Mouse (Mus musculus): Measurements from ENCODE around the gene Fibp. TPM values are rescaled to one million over a fixed set of nuclear protein-coding genes. Genes with fewer than 3 reads are reported as not detected.

Fibp gene
- polyA plus RNA-seq, 1 experiment from 2014 or later, result 122 TPM

DNA sequence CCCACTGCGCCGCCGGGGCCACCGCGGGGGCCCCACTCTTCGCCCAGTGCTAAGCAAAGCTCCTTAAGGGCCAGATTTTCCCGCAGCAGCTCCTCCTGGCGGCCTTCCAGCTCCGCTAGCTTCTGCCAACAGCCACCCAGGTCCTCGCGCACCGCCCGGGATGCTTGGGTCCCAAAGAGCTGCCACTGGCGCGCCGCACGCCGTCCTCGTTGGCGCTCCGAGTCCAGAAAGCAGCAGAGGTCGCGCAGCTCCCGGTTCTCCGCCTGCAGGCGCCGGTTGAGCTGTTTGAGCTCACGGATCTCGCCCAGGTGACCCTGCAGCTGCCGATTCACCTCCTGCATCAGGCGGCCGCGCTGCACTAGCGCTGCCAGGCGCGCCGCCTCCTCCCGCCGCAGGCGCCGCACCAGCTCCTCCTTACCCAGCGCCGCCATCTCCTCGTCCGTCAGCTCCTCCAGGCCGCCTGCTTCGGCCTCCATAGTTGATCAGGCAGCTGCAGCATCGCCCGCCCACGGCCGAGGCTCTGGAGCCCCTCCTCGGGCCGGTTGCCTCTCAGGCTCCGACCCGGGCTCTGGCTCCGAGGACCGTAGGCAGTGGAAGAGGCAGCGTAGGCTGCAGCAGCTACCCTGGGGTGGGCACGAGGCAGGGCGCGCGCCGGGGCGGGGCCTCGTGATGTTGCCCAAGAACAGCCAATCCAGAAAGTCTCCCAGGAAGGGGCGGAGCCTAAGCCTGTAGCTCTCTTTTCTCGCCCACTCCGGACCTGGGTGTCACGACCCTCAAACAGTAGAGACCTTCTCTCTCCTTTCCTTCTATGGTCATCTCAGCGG lies 3.3 kb upstream of the Fibp start:
- peak; percentile 94 for ATAC-seq (ENCODE audit: low FRiP score)
- peak overlapping the region; percentile 77 for H3K4me3 ChIP-seq (replicated peaks)
- peaks cover 14% of the 10 kb centered on the region for H3K36me3 ChIP-seq (replicated peaks)
- under 1% methylated on average over 70 of the region's 70 CpGs for WGBS
- H3K4me1 ChIP-seq, result peaks cover 48% of the 10 kb centered on the region
- H3K9me3 ChIP-seq, result no peaks in the 10 kb centered on the region
- peak overlapping the region; percentile 94 for H3K27ac ChIP-seq
- H3K27me3 ChIP-seq, result peaks cover 18% of the 10 kb centered on the region
- peak overlapping the region; percentile 100 for H3K4me2 ChIP-seq
- H3K9ac ChIP-seq, result peak overlapping the region; percentile 86

DNA sequence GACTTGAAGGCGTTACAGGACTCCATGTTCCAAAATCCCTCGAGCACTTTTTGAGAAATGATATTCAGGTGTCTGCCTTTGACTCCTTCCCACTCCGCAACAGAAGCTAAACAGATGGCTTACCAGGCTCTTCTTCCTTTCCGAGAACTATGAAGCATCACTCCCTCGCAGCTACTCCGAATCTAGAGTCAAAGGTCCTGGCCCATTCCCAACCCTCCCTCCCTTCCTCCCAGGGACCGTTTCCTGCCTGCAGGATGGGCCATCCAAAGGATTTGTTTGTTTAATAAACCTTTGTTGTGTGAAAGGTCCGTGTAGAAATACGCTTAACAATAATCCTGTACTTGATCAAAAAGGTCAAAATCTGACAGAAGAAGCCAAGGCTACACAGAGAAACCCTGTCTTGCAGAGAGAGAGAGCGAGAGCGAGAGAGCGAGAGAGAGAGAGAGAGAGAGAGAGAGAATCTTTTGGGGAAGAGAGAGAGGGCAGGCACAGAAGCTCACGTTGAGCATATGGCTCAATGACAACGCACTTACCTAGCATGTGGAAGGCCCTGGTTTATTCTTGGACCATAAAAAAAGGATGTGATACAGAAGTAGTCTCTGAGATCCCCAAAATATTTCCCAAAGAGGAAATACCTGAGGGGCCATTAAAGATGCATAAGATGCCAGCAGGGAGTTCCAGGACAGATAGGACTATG lies 2.5 kb upstream of the Fibp start, which contains the start of gene Ccdc85b:
Gene Ccdc85b, minus strand, starts transcription at position 149 of the 697 bp plus-strand sequence.
- WGBS, result 16% methylated on average over 14 of the region's 14 CpGs
- H3K4me1 ChIP-seq, result peaks cover 48% of the 10 kb centered on the region

DNA sequence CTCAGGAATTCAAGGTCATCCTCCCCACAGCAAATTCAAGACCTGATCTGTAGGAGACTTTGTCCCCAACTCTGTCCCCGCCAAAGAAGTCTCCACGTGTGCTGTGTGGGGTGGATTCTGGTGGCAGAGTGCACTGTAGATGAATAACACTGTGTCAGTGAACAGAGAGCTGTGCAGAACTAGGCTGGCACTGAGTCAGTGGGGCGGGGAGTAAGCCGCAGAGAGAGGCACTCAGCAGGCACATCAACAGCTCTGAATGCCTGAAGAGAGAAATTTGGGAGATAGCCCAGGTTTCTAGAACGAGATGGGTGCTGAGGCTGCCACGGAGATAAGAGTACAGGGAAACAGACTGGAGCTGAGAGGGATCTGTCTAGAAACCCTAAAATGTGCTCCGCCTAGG lies 1.4 kb upstream of the Fibp start:
- Histone ChIP-seq H3K4me2 (no peak overlapping the region), H3K4me3 (replicated peaks) (no peak overlapping the region), H3K36me3 (replicated peaks) (peaks cover 24% of the 10 kb centered on the region), H3K27me3 (peaks cover 18% of the 10 kb centered on the region), H3K9ac (no peak overlapping the region), H3K27ac (no peak overlapping the region), H3K9me3 (no peaks in the 10 kb centered on the region), H3K4me1 (peaks cover 54% of the 10 kb centered on the region)
- WGBS, result 67% methylated on average over 7 of the region's 7 CpGs
- no peak for ATAC-seq (ENCODE audit: low FRiP score)

More for the DNA sequence above, 2.5 kb upstream of the Fibp start, which contains the start of gene Ccdc85b:
- H3K4me3 ChIP-seq (replicated peaks), result peak within 1 kb of the TSS; percentile 77
- H3K9me3 ChIP-seq, result no peaks in the 10 kb centered on the region
- H3K9ac ChIP-seq, result peak within 1 kb of the TSS; percentile 86
- no peak for ATAC-seq (ENCODE audit: low FRiP score)
- peaks cover 21% of the 10 kb centered on the region for H3K36me3 ChIP-seq (replicated peaks)
- peak within 1 kb of the TSS; percentile 100 for H3K4me2 ChIP-seq
- peak within 1 kb of the TSS; percentile 94 for H3K27ac ChIP-seq
- peaks cover 18% of the 10 kb centered on the region for H3K27me3 ChIP-seq

DNA sequence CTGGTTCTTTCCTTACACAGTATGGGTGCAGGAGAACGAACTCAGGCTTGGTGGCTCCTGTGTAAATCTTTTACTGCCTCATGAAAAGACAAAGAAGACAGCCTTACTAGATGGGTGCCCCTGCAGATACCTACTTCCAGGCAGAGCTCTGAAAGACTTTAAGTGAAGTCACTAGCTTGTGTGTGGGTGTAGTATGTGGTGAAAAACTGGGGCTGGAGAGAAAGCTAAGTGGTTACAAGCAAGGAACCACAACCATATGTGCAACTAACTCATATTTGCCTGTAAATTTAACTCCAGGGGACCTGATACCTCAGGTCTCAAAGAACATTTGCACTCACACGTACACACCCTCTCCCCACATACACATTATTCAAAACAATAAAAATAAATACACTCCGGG lies 519 bp upstream of the Fibp start:
- Histone ChIP-seq H3K4me2 (peak overlapping the region; percentile 90), H3K4me3 (replicated peaks) (peak overlapping the region; percentile 75), H3K27ac (no peak overlapping the region), H3K9me3 (no peaks in the 10 kb centered on the region), H3K9ac (peak overlapping the region; percentile 79), H3K36me3 (replicated peaks) (peaks cover 20% of the 10 kb centered on the region), H3K4me1 (peaks cover 61% of the 10 kb centered on the region), H3K27me3 (peaks cover 18% of the 10 kb centered on the region)
- 32% methylated on average over 3 of the region's 3 CpGs for WGBS
- ATAC-seq (ENCODE audit: low FRiP score), result no peak

DNA sequence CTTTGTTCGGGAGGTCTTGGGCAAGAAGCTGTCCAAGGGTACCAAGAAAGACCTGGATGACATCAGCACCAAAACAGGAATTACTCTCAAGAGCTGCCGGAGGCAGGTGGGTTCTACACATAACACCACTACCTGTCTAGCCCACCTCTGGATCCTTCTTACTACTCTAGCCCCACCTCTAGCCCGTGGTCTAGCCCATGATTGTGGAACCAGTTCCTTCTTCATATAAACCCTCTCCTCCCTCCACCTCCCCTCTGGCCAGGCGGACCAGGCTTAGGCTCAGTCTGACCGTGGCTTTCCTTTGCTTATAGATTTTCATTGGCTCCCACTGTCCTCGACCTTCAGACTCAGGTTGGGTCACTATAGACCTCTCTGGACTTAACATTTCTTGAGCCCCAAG lies 996 bp downstream of the Fibp start:
- Histone ChIP-seq H3K4me2 (peak overlapping the region; percentile 90), H3K9me3 (no peaks in the 10 kb centered on the region), H3K27me3 (peaks cover 14% of the 10 kb centered on the region), H3K4me1 (peaks cover 46% of the 10 kb centered on the region), H3K27ac (no peak overlapping the region), H3K36me3 (replicated peaks) (peaks cover 35% of the 10 kb centered on the region), H3K9ac (0 out of 2 replicates have a peak overlapping the region, but pooled peaks have one; percentile 79), H3K4me3 (replicated peaks) (peak overlapping the region; percentile 75)
- ATAC-seq (ENCODE audit: low FRiP score), result no peak
- WGBS, result 89% methylated on average over 6 of the region's 6 CpGs

DNA sequence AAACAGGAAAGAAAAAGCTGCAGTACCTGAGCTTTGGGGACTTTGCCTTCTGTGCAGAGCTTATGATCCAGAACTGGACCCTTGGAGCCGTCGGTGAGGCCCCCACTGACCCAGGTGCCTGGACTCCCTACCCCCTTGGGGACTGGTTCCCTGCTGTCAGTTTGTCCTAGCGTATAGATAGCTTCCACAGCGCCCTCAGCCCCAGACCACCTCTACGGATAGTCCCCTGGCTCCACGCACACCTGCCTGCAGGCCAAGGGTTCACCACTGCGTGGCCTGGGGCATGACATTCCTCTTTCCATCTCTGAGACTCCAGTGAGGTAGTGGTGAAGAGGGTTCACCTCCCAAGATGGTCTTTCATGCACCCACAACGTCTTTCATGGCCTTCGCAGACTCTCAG lies 2.8 kb downstream of the Fibp start:
- no peak overlapping the region for H3K4me2 ChIP-seq
- peaks cover 12% of the 10 kb centered on the region for H3K27me3 ChIP-seq
- WGBS, result 91% methylated on average over 9 of the region's 9 CpGs
- no peak overlapping the region for H3K4me3 ChIP-seq (replicated peaks)
- H3K9ac ChIP-seq, result no peak overlapping the region
- H3K27ac ChIP-seq, result no peak overlapping the region
- H3K9me3 ChIP-seq, result no peaks in the 10 kb centered on the region
- peaks cover 33% of the 10 kb centered on the region for H3K4me1 ChIP-seq
- peaks cover 52% of the 10 kb centered on the region for H3K36me3 ChIP-seq (replicated peaks)
- no peak for ATAC-seq (ENCODE audit: low FRiP score)

DNA sequence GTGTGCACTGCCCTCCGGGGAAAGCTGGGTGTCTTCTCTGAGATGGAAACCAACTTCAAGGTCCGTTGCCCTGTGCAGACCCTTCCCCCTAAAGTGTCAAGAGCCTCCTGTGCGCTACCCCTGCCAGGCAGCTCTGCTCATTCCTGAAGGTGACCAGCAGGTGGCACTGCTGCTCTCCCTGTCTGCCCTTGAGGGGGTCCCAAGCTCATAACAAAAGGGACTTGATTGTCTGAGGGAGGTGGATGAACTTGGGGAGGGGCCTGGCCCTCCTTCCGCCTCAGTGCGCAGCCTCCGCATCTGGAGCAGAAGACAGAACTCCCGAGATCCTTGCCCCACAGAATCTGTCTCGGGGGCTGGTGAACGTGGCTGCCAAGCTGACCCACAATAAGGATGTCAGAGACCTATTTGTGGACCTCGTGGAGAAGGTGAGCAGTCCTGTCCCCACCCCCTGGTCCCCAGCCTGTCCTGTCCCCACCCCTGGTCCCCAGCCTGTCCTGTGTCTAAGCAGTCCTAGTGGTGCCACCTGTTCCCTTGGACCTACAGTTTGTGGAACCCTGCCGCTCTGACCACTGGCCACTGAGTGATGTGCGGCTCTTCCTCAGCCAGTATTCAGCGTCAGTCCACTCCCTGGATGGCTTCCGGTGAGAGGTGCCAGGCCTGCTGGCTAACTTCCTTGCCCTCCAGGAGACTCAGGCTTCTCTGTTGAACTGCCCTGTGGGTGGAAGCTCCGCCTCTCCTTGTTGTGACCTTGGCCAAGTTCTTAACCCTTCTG lies 3.6 kb downstream of the Fibp start:
- H3K36me3 ChIP-seq (replicated peaks), result peaks cover 52% of the 10 kb centered on the region
- peak overlapping the region; percentile 28 for H3K4me3 ChIP-seq (replicated peaks)
- H3K27ac ChIP-seq, result peak overlapping the region; percentile 5
- H3K9ac ChIP-seq, result peak overlapping the region; percentile 36
- H3K9me3 ChIP-seq, result no peaks in the 10 kb centered on the region
- H3K27me3 ChIP-seq, result peaks cover 5% of the 10 kb centered on the region
- WGBS, result 44% methylated on average over 15 of the region's 15 CpGs
- peak; percentile 59 for ATAC-seq (ENCODE audit: low FRiP score)
- H3K4me1 ChIP-seq, result peaks cover 33% of the 10 kb centered on the region
- peak overlapping the region; percentile 40 for H3K4me2 ChIP-seq

DNA sequence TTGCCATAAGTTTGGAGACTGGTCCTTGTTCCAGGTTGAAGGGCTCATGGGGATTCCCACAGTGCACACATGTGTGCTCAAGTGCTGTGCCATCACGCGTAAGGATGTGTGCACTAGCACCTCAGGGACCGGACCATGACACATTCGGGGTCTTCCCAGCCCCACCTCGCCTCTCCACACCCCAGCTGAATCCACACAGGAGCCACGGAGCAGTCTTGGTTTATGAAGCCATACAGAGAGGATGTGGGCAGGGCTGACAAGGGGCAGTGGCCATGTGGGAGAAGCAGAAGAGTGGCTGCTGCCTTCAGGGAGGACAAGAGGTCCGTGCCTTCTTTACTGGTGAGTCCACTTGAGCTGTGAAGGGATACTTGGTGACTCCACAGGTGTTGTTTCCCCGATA lies 4.6 kb downstream of the Fibp start:
- Histone ChIP-seq H3K36me3 (replicated peaks) (peaks cover 52% of the 10 kb centered on the region), H3K9ac (no peak overlapping the region), H3K27ac (no peak overlapping the region), H3K9me3 (no peaks in the 10 kb centered on the region), H3K27me3 (no peaks in the 10 kb centered on the region), H3K4me2 (0 out of 2 replicates have a peak overlapping the region, but pooled peaks have one; percentile 40), H3K4me1 (peaks cover 30% of the 10 kb centered on the region), H3K4me3 (replicated peaks) (no peak overlapping the region)
- 94% methylated on average over 8 of the region's 8 CpGs for WGBS
- ATAC-seq (ENCODE audit: low FRiP score), result no peak

DNA sequence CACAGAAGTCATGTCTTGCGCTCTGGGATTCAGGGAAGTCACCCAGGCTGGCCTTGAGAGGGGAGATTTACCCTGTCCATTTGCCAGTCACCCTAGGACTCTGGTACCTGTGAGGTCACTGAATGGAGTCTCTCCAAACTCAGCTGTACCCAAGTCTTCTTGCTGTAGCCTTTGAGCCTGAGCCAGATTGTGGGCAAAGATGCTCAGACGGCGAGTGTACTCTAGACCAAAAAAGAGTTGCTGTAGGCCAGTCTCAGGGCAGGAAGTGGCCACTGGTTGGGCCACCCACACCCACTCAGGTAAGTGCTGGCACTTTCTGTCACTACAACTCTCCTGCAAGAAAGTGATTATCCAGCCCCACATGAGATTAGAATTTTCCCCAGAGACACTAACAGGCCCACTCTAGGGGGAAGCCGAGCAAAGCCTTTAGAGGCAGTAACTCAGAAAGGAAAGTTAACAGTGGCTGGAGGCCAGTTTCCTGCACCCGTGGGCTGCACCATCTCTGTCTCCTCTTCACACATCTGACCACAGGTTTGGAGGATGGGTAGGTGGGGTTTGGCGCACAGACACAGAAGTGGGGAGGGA lies 6.6 kb downstream of the Fibp start:
- no peak overlapping the region for H3K9ac ChIP-seq
- peaks cover 49% of the 10 kb centered on the region for H3K36me3 ChIP-seq (replicated peaks)
- no peak overlapping the region for H3K27ac ChIP-seq
- H3K27me3 ChIP-seq, result no peaks in the 10 kb centered on the region
- no peaks in the 10 kb centered on the region for H3K9me3 ChIP-seq
- no peak overlapping the region for H3K4me2 ChIP-seq
- H3K4me1 ChIP-seq, result peaks cover 21% of the 10 kb centered on the region
- no peak for ATAC-seq (ENCODE audit: low FRiP score)
- no peak overlapping the region for H3K4me3 ChIP-seq (replicated peaks)
- 91% methylated on average over 6 of the region's 6 CpGs for WGBS

DNA sequence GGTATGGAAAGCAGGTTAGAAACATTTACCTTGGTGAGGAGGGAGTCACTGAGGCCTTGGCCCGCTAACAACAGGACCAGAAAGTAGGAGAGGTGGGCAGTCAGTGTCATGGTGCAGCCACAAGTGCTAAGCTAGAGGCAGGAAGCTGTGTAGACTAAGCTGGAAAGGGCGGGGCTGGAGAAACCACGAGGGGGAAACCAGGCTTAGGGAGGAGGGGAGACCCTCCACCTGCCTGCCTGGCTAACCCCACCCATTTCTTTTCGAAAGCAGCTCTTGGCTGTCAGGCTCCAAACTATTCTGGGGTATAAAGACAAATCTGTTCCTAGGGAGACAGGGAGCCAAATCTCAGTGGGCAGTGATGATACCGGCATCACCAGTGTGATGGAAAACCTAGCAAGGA lies 8.0 kb downstream of the Fibp start, which contains the start of gene Ctsw:
Gene Ctsw, minus strand, starts transcription at position 134 of the 400 bp plus-strand sequence.
- H3K36me3 ChIP-seq (replicated peaks), result peaks cover 37% of the 10 kb centered on the region
- no peaks in the 10 kb centered on the region for H3K27me3 ChIP-seq
- H3K27ac ChIP-seq, result no peak within 1 kb of the TSS
- no peak within 1 kb of the TSS for H3K9ac ChIP-seq
- no peak within 1 kb of the TSS for H3K4me2 ChIP-seq
- H3K4me3 ChIP-seq (replicated peaks), result no peak within 1 kb of the TSS
- ATAC-seq (ENCODE audit: low FRiP score), result no peak
- 60% methylated on average over 5 of the region's 5 CpGs for WGBS
- H3K4me1 ChIP-seq, result peaks cover 21% of the 10 kb centered on the region
- no peaks in the 10 kb centered on the region for H3K9me3 ChIP-seq

DNA sequence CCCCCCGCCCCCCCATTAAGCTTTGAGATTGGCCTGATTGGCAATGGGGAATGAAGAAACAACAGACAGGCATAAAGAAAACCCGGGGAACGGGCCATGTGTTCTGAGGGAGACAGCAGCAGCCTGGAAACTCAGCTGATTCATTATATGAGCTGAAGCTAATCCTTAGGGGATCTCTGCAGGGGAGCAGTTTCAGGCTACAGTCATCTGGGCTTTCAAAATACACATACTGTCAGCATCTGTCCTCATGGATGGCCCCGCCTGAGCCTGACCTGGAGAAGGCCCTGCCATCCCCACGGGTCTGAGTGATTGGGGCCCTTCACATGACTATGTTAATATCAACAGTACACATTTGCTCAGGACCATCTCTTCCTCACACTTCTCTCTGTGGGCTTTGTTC lies 11.4 kb downstream of the Fibp start:
- Histone ChIP-seq H3K9me3 (no peaks in the 10 kb centered on the region), H3K4me1 (peaks cover 31% of the 10 kb centered on the region), H3K27me3 (no peaks in the 10 kb centered on the region), H3K9ac (no peak overlapping the region), H3K27ac (no peak overlapping the region), H3K4me2 (no peak overlapping the region), H3K36me3 (replicated peaks) (peaks cover 13% of the 10 kb centered on the region), H3K4me3 (replicated peaks) (no peak overlapping the region)
- WGBS, result 56% methylated on average over 5 of the region's 5 CpGs
- ATAC-seq (ENCODE audit: low FRiP score), result no peak
